ENCODE assay signal across 17 mouse cellular contexts in the genomic region with DNA sequence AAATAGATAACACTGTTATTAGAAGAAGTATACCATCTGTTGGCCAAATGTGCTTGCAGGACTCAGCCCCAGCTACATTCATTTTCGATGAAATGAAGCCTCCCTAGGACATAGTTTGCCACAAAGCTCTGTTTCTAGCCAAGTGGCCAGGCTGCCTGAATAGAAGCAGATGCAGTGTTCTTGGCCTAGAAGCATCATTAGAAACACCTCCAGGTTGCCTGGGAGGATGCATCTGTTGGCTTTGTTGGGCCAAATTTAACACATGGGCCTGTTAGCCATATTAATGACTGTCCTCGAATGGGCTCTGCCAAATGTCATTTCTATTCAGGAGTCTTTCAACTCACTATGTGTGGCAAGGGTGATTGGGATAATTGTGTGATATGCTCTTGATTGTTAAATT.
DNase-seq lines count a peak whose midpoint lies in the region; ATAC-seq lines count a peak whose summit lies in the region.
"Had no signal": no experiment of that assay in that cellular context is flagged by ENCODE, and none has a peak within 500 bp of the region (broad histone marks: within the 10 kb centered on the region; RNA-seq: fewer than 3 reads in every experiment).

No protein-coding gene starts in this region.

- peak; percentile 75 for ATAC-seq in forebrain, embryonic 13.5 days
- no peak for ATAC-seq in forebrain, embryonic 12.5 days (ENCODE audit: low FRiP score)
- ATAC-seq in monocyte, adult 5-6 weeks (replicated peaks; ENCODE audit: insufficient number of reproducible peaks, low FRiP score, low TSS enrichment, poor library complexity, severe bottlenecking), result no peak

- WGBS in forebrain, embryonic 13.5 days, result 65% methylated on average over 2 of the region's 2 CpGs
- 77% methylated on average over 2 of the region's 2 CpGs for WGBS in forebrain, embryonic 12.5 days

- no peaks in the 10 kb centered on the region for H3K36me3 ChIP-seq in forebrain, embryonic 13.5 days (ENCODE audit: poor library complexity, severe bottlenecking)
- no peaks in the 10 kb centered on the region for H3K36me3 ChIP-seq in forebrain, embryonic 12.5 days (replicated peaks)
- H3K36me3 ChIP-seq: heart, embryonic 10.5 days; limb, embryonic 12.5 days; liver, embryonic 15.5 days; midbrain, embryonic 10.5 days had no signal

- no peak overlapping the region for H3K27ac ChIP-seq in forebrain, embryonic 13.5 days
- H3K27ac ChIP-seq in forebrain, embryonic 12.5 days, result no peak overlapping the region
- H3K27ac ChIP-seq: heart, embryonic 10.5 days; limb, embryonic 12.5 days; liver, embryonic 15.5 days; midbrain, embryonic 10.5 days had no signal

- no peak overlapping the region for H3K4me2 ChIP-seq in forebrain, embryonic 13.5 days
- H3K4me2 ChIP-seq in forebrain, embryonic 12.5 days, result no peak overlapping the region
- H3K4me2 ChIP-seq: limb, embryonic 12.5 days; liver, embryonic 15.5 days had no signal

- no peaks in the 10 kb centered on the region for H3K4me1 ChIP-seq in forebrain, embryonic 13.5 days
- no peaks in the 10 kb centered on the region for H3K4me1 ChIP-seq in forebrain, embryonic 12.5 days
- H3K4me1 ChIP-seq: heart, embryonic 10.5 days; limb, embryonic 12.5 days; liver, embryonic 15.5 days; midbrain, embryonic 10.5 days had no signal

- H3K4me3 ChIP-seq in forebrain, embryonic 13.5 days, result no peak overlapping the region
- no peak overlapping the region for H3K4me3 ChIP-seq in forebrain, embryonic 12.5 days (replicated peaks)
- H3K4me3 ChIP-seq: heart, embryonic 10.5 days; limb, embryonic 12.5 days; liver, embryonic 15.5 days; midbrain, embryonic 10.5 days had no signal

- no peak overlapping the region for H3K9ac ChIP-seq in forebrain, embryonic 13.5 days
- no peak overlapping the region for H3K9ac ChIP-seq in forebrain, embryonic 12.5 days
- H3K9ac ChIP-seq: limb, embryonic 12.5 days; liver, embryonic 15.5 days had no signal

- H3K27me3 ChIP-seq in forebrain, embryonic 13.5 days, result no peaks in the 10 kb centered on the region
- no peaks in the 10 kb centered on the region for H3K27me3 ChIP-seq in forebrain, embryonic 12.5 days
- H3K27me3 ChIP-seq: limb, embryonic 12.5 days; liver, embryonic 15.5 days had no signal

- DNase-seq in right cerebral cortex, postnatal 10 days (ENCODE audit: low spot score in 2 of 2), result peak; percentile 15 to 19
- no peak for DNase-seq in right cerebral cortex, postnatal 25 days
- DNase-seq in layer of hippocampus, adult 18-20 months (ENCODE audit: low spot score in 2 of 2), result peak; percentile 80 to 92
- no peak for DNase-seq in thymus, postnatal 25 days
- no peak for DNase-seq in urinary bladder, postnatal 14 days (ENCODE audit: low spot score)
- DNase-seq: heart, postnatal 4 days; kidney, adult 18-20 months; kidney, postnatal 4 days; lung, postnatal 14 days; thymus, postnatal 36 days had no signal

- no peaks in the 10 kb centered on the region for H3K9me3 ChIP-seq in forebrain, embryonic 13.5 days (replicated peaks)
- no peaks in the 10 kb centered on the region for H3K9me3 ChIP-seq in forebrain, embryonic 12.5 days
- H3K9me3 ChIP-seq: heart, embryonic 10.5 days; limb, embryonic 12.5 days; liver, embryonic 15.5 days; midbrain, embryonic 10.5 days had no signal

Comparison
In these comparisons a context has a peak if more than half of its experiments do, and no peak if none do; other contexts are left out.
1. DNase-seq: peak in right cerebral cortex, postnatal 10 days (2 of 2) and layer of hippocampus, adult 18-20 months (2 of 2); none in right cerebral cortex, postnatal 25 days (single experiment), thymus, postnatal 25 days (single experiment) and urinary bladder, postnatal 14 days (single experiment).